Mouse (Mus musculus) megakaryocyte, embryonic 14.5 days (primary cell): ENCODE results near the gene Tspan2.

Source experiments
- FLI1 ChIP-seq: IDR thresholded peaks from 2 replicates; pipeline ENCODE4 v1.6.1; 2012; ENCODE audit warnings: low read length, inconsistent platforms, mixed read lengths
- GATA1 ChIP-seq: IDR thresholded peaks from 3 replicates; pipeline ENCODE4 v1.6.1; 2012; ENCODE audit warnings: mixed read lengths, low read length, inconsistent platforms, borderline replicate concordance

DNA sequence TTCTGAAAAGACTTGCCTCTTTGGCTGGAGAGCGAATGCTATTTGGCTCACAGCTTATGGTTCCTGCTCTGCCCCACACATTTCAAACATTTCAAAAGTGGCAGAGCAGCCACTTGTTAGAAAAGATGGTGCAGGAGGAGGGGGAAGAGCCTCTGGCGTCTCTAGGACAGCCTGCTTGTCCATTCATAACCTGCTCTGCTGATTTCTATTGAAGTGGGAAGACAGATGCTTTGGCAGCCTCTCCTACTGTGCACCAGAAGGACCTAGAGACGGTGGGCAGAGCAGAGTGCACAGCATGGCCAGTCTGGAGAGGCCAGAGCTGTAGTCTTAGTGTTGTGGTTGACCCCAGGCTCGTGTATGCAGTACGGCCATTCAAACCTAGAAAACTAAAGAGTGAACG is 4.6 kb downstream of the Tspan2 start:
- TF ChIP-seq GATA1 (no peak), FLI1 (no peak)
